Mouse (Mus musculus) cerebellum, adult 8-10 months (tissue): ENCODE data around the gene Scrn3.

Experiments used
- DNase-seq: peaks from one replicate; pipeline ENCODE4 v3.0.0; 2022

Scrn3 gene

GRCm38 (mm10) chr2:73319218-73319617 lies 6.8 kb downstream of the Scrn3 start:
- no peak for DNase-seq

DNA sequence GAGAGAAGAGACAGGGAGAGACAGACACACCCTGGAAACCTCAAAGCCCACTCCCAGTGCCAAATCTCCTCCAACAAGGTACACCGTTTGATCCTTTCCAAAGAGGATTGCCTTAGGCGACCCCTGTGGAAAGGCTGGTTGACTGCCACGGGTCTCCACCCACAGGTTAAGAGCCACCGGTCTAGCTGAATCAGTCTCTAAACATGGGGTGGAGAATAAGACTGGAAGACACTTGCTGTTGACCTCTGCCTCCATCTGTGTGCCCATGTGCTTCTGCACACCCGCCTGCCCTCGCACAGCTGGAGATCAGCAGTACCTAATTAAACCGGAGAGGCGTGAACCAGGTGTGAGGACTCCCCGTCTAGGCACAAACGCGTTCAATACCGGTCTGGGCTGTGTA lies 10.6 kb downstream of the Scrn3 start:
- no peak for DNase-seq

DNA sequence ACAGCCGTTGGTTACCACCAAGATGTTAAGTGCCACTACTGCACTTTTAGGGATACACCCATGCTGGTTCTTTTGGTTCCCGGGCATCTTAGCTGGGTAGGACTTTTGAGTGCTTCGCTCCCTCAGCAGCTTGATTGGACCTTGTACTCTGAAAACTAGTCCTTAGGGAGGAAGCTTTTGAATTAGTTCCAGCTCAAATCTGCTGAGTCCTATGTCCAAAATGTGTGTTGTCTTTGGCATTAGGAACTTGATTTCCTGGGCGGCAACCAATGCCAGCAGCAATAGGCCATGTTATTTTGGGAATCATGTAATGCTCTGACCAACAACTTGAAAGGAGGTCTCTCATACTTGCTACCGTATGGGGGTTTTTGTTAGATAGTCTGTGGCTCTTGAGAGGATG lies 13.5 kb downstream of the Scrn3 start:
- DNase-seq: no peak

- DNase-seq: no peak
These were observed 23.5 kb downstream of the Scrn3 start for GRCm38 (mm10) chr2:73335949-73336348.

DNA sequence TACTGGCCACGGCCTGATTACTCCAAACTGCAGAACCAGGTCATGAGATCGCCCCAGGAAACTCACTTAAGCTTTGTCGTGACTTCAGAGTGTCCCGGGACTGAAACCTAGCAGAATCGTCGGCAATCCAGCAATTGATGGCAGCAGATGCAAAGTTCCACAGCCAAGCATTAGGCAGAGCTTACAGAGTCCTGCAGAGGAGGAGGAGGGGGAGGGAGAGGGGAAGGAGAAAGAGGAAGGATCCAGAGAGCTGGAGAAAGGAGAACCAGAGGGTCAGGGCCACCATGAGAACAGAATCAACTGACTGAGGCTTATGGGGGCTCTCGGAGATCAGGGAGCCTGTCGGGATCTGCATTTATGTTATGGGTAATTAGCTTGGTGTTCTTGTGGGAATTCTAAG lies 26.0 kb downstream of the Scrn3 start:
- no peak for DNase-seq

DNA sequence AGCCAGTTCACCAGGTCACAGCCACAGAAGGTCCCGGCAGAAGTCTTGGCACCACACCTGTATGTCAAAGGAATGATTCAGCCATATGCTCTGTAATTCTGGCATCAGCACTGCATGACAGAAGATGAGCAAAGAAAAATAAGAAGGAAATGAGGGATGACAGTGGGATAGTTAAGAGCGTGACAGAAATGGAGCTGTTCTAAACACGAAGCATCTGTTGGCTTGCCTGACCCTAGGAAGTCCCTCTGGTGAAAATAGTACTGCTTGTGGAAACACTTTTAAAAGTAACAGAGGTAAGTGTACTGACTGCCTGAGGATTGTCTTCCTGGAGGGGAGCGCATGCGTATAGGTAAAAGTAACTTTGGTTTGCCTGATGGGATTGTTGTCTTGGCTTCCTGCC lies 31.3 kb downstream of the Scrn3 start:
- no peak for DNase-seq

GRCm38 (mm10) chr2:73345204-73345603 lies 32.8 kb downstream of the Scrn3 start:
- no peak for DNase-seq

DNA sequence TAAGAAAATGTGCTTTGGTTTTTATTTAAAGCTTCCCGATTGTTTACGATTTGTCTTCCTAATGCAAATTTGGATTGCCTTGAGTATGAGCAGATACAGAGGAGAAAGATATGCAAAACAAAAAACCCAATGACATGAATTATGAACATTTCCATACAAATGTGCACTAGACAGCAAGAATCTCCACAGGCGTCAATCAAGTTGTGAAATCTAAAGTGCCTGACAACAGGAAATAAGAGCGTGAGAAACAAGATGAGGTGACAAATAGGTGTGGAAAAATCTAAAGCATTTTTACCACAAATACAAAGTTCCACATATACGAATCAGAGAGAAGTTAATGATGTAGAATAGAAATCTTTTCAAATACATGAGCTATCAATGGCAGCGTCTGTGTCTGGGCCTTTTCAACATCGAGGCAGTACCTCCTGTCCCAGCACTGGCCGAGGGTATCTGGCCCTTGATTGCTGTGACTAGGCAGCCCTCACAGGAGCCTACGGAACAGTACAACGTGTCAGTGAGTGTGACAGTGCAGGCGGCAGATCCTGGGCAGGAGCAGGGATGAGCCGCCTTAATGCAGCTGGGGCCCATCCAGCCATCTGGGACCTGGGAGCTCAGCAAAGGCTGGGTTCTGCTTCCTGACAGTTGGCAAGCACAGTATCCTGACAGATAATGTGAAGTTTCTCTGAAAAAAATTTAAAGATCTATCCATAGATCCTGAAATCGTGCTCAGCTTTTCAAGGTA lies 34.1 kb downstream of the Scrn3 start:
- no peak for DNase-seq

DNA sequence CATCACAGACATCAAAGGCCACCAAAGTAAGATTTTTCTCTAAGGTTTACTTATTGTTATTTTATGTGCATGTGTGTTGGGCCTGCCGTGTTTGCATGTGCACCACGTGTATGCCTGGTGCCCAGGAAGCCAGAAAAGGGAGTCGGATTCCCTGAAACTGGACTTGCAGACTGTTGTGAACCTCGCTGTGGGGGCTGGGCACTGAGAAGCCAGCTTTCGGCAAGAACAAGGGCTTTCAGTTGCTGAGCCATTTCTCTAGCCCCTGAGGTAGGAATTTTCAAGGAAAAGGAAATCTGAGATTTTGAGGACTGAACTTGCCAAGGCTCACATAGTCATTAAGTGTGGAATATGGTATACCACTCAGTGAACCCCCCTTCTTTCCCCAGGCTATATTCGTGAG lies 34.7 kb downstream of the Scrn3 start:
- DNase-seq: no peak

GRCm38 (mm10) chr2:73347766-73348165 lies 35.4 kb downstream of the Scrn3 start:
- no peak for DNase-seq

DNA sequence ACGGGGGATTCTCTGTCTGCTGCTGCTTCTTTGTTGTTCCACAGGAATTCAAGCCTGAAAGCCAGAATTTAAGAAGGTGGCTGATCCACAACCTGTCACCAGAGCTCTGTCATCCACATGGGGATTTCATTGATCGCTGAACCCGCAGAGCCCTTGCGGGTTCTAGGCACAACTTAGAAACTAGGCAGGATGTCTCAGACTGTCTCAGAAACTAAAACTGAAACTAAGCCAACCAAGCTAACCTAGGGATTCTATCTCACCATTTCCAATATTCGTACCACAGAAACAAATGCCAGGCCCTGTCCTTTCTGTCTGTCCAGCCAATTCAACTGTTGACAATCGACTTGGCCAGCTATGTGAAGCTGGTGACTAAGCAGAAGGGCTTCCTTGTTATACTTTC lies 35.8 kb downstream of the Scrn3 start:
- no peak for DNase-seq

DNA sequence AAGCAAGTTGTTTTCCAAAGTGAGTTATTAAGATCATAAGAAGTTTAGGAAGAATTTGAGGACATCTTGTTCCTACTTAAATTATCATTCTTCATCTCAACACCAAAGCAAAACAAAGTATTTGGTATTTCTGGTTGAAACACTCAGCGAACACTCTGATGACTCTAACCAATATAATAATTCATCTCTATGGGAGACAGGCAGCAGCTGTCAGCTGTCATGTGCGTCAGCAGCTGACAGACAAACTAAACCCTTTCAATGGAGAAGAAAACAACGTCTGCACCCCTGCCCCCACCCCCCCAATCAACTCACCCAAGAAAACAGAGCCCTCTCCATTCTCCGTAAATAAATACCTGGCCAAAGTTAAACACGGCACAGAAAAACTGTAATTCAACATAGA lies 39.1 kb downstream of the Scrn3 start:
- no peak for DNase-seq

GRCm38 (mm10) chr2:73351927-73352374 lies 39.5 kb downstream of the Scrn3 start:
- peak; percentile 31 for DNase-seq

GRCm38 (mm10) chr2:73357004-73357403 lies 44.6 kb downstream of the Scrn3 start:
- DNase-seq: no peak

- no peak for DNase-seq
These were observed 47.5 kb downstream of the Scrn3 start for GRCm38 (mm10) chr2:73359941-73360340.

DNA sequence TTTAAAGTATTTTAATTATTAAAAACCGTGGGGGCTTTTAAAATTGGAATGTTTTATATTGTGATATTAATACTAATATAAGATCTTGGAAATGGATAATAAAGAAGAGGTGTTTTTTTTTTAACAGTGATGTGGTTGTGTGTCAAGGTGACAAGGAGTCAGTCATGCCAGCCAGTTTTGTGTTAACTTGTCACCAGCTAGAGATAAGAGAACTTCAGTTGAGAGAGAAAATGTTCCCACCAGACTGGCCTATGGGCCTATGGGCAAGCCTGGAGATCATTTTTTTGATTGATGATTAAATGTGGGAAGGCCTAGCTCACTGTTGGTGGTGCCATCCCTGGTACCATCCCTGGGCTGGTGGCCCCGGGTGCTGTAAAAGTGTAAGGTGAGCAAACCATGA lies 48.1 kb downstream of the Scrn3 start:
- no peak for DNase-seq

GRCm38 (mm10) chr2:73363448-73363847 lies 51.0 kb downstream of the Scrn3 start:
- DNase-seq: no peak

GRCm38 (mm10) chr2:73371530-73372335 lies 59.3 kb downstream of the Scrn3 start:
- DNase-seq: no peak

DNA sequence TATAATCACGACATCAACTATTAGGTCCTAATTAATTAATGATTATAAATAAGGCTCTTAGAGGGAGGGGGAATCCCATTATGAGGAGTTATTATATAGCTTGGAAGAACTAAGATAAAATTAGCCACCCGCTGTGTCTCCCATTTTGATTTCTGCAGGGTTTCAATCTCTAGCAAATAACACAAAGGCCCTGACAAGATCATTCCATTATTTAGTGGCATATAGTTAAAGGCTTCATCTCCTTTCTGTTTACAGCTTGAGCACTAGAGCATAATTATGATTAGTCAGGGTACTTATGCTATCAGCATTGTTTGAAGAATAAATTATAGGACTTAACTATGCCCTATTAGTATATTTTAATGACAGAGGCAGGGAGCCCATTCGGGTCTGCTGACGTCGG lies 65.9 kb downstream of the Scrn3 start:
- no peak for DNase-seq

- DNase-seq: no peak
These were observed 67.3 kb downstream of the Scrn3 start for GRCm38 (mm10) chr2:73379656-73380055.

- no peak for DNase-seq
These were observed 68.0 kb downstream of the Scrn3 start for GRCm38 (mm10) chr2:73380298-73380975.

DNA sequence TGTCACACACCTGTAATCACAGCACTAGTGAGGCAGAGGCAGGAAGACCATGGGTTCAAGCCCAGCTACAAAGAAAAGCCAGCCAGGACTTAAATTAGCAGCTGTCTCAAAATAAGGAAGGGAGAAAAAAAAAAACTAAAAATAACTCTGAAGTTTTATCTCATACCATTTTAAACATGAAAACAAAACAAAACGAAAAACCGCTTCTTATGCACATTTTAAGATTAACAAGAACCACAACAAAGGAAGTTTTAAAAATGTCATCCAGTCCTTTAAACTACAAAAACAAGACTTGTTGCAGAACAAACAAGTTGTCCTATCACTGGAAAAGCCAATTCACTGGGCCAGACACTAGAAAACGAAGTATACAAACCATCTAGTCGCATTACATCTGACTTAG lies 72.8 kb downstream of the Scrn3 start:
- DNase-seq: no peak

GRCm38 (mm10) chr2:73385641-73386355 lies 73.4 kb downstream of the Scrn3 start:
- DNase-seq: no peak
